Mouse (Mus musculus) embryonic facial prominence, embryonic 14.5 days (tissue): ENCODE results near the gene Gm21094. TPM values are rescaled to one million over a fixed set of nuclear protein-coding genes. Genes with fewer than 3 reads are reported as not detected.
"Not testable (repeated sequence)": the region's sequence is repeated elsewhere in the genome, so short reads cannot be mapped to it uniquely, and the experiment has no call there.

Experiments used
- ATAC-seq: fragments of 200-750 bp; cut with Nextera tagmentation; 2 replicates; pipeline ENCODE4 v1.8.0; 2017; ENCODE audit warnings: low read depth, moderate number of reproducible peaks, moderate TSS enrichment
- DNase-seq: peaks from one replicate; pipeline ENCODE4 v3.0.0-alpha.2; 2015; ENCODE audit warnings: low spot score
- H3K27ac ChIP-seq: fragments of 300-500 bp; sonication (generic); replicated peaks from 2 replicates; pipeline ENCODE4 v1.5.1; 2014; ENCODE audit warnings: low read depth, mild to moderate bottlenecking, low read length, moderate library complexity
- H3K27me3 ChIP-seq: fragments of 300-500 bp; sonication (generic); replicated peaks from 2 replicates; pipeline ENCODE4 v1.6.1; 2014; ENCODE audit warnings: low read length; ENCODE audit not compliant: control insufficient read depth, insufficient read depth
- H3K36me3 ChIP-seq: fragments of 300-500 bp; sonication (generic); 2 replicates; pipeline ENCODE4 v1.6.1; 2014; ENCODE audit warnings: low read length, mixed read lengths; ENCODE audit not compliant: control insufficient read depth, insufficient read depth
- H3K4me1 ChIP-seq: fragments of 300-500 bp; sonication (generic); 2 replicates; pipeline ENCODE4 v1.6.1; 2014; ENCODE audit warnings: antibody characterized with exemption, low read length; ENCODE audit not compliant: control insufficient read depth, insufficient read depth
- H3K4me2 ChIP-seq: fragments of 300-500 bp; sonication (generic); 2 replicates; pipeline ENCODE4 v1.6.1; 2014; ENCODE audit warnings: low read depth, mild to moderate bottlenecking, low read length, moderate library complexity, mixed read lengths
- H3K4me3 ChIP-seq: fragments of 300-500 bp; sonication (generic); 2 replicates; pipeline ENCODE4 v1.5.1; 2014; ENCODE audit warnings: low read depth, mild to moderate bottlenecking, low read length
- H3K9ac ChIP-seq: fragments of 300-500 bp; sonication (generic); 2 replicates; pipeline ENCODE4 v1.6.1; 2014; ENCODE audit warnings: low read depth, mild to moderate bottlenecking, low read length, moderate library complexity, mixed read lengths
- H3K9me3 ChIP-seq: fragments of 300-500 bp; sonication (generic); 2 replicates; pipeline ENCODE4 v1.6.1; 2016; ENCODE audit warnings: low read length; ENCODE audit not compliant: control insufficient read depth
- WGBS: fragments of 180-500 bp; shearing (Covaris S2); extraction: QIAGEN DNeasy Blood & Tissue Kit; methylation state at CpG from one replicate; pipeline ENCODE4 v1.1.7; 2014; 5-methylcytosine and 5-hydroxymethylcytosine counted together
- polyA plus RNA-seq: library from polyadenylated mRNA; unstranded; fragments of >200 nt; fragmentation: Nextera tagmentation; extraction: Ambion mirVana; gene quantifications from 2 replicates; pipeline ENCODE4 v1.2.1, GENCODE M21; 2014

Gm21094 gene
- not detected in 2 replicates for polyA plus RNA-seq

DNA sequence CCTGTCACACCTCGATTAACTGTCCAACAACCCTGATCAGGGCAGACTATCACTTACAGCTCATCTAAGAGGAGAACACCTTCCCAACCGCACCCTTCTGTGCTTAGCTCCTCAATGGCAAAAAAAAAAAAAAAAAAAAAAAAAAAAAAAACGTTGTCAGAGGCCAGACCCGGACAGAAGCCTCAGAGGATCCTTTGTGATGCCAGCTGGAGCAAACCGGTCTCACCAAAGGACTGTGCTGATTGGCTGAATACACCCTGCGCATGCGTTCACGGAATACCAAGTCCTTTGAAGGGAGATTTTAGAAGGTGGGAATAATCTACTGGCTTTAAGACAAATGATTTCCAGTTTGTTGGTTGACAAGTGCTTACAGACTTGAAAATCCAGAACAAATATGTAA is at the start of gene Gm21094:
Gene Gm21094 (minus strand): TSS at position 101 of the 400 bp plus-strand sequence.
- not testable (repeated sequence) for H3K27me3 ChIP-seq, DNase-seq, H3K9me3 ChIP-seq, H3K9ac ChIP-seq, ATAC-seq, H3K36me3 ChIP-seq, H3K27ac ChIP-seq, H3K4me1 ChIP-seq, H3K4me2 ChIP-seq, H3K4me3 ChIP-seq
- WGBS = no CpG with 5 or more reads among the region's 8 CpGs
